Mouse (Mus musculus) right cerebral cortex, adult 18-20 months (tissue): ENCODE data around the gene Gpr68.
A peak's percentile ranks its signal among the peaks of the same experiment; 100 is the strongest.

Experiments used
- DNase-seq: peaks from one replicate; pipeline ENCODE4 v3.0.0; 2022; ENCODE audit warnings: mixed read lengths

Gpr68 gene

DNA sequence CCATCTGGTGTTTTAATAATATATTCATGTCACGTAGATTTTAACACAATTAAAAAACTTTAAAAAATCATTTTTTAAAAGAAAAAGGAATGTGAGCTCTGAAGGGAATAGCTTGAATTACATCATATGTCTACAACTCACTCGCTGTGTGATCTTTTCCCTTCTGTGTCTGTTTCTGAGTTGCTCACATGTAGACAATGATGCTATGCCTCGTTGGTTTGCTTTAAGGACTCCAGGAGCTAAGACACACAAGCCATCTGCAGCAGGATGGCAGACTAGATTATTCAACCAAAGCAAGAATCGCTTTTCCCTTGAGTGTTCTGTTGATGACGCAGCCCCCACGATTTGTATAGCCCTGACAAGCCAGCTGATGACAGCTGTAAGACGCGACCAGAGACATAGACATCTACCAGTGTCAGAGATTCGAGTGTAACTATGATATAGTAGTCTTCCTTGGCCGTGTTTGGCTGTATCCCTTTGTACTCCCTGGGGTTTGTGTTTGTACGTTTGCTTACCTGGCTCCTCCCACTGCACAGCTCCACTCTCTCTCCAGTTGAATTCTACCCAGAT, 42.4 kb downstream of the Gpr68 start:
- no peak for DNase-seq

DNA sequence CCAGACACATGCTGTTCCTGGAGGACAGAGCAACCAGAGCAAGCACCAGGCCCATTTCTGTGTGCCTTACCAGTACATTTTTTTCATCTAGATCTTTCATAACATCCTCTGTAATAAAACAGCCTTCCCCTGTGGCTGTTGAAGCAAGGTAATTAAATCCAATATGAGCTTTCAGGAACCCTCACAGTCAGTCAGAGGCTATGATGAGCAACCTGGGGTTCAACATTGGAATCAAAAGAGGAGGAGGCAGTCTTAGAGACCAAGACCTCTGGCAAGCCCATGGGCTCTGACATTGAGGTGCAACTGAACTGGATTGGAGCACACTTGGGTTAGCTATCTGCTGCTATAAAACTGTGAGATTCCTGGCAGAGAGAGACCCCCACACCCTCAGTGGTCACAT, 42.9 kb downstream of the Gpr68 start:
- no peak for DNase-seq

- no peak for DNase-seq
Measured at GRCm38 (mm10) chr12:100862856-100863446, 45.0 kb downstream of the Gpr68 start.

- DNase-seq, result no peak
Measured at GRCm38 (mm10) chr12:100862272-100862671, 45.7 kb downstream of the Gpr68 start.

DNA sequence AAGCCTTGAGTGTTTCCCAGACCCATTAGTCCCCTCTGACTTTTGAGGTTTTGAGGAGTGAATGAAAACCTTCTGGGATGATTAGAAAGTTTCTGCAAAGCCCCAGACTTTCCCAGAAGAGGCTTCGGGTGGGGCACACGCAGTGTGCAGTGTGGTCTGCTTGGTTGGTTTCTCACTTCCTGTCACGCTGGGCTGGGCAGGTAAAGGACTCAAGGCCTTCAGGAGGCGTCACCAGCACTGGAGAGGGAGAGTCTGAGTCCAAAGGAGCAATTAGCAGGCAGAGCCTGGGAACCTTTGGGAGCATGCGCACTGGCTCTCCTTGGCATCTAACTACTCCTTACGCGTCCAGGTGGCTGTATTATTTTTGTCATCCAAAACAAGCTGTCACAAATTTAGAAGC, 50.2 kb downstream of the Gpr68 start:
- DNase-seq, result no peak

DNA sequence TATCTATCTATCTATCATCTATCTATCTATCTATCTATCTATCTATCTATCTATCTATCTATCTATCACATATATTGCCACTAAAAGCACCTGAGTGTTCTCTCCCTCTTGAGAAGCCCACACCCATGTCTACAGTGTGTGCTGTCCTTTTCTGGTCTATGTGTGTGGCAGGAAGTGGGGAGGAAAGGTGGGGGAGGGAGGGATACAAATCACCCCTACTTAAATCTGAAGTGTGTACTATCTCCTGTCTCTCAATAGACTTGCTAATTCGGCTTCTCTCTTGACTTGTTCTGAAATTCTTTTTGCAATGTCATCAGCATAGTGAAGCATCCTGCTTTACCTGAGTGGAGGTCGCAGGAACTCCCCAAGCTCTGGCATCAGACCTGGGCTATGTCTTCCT, 51.7 kb downstream of the Gpr68 start:
- no peak for DNase-seq

DNA sequence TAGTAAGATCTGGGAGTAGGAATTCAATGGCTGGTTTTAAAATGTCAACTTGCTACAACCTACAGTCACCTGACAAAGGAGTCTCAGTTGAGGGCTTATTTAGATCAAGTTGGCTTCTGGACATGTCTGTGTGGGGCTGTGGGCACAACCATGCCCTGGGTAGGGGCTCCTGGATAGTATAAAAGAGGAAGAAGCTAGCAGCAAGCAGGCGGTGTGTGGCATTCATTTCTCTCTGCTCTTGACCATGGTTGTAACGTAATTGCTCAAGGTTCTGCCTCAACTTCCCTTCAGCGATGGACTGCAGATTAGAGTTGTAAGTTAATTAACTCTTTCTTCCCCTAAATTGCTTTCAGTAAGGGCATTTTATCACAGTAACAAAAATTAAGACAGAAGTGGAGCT, 55.6 kb downstream of the Gpr68 start:
- no peak for DNase-seq

DNA sequence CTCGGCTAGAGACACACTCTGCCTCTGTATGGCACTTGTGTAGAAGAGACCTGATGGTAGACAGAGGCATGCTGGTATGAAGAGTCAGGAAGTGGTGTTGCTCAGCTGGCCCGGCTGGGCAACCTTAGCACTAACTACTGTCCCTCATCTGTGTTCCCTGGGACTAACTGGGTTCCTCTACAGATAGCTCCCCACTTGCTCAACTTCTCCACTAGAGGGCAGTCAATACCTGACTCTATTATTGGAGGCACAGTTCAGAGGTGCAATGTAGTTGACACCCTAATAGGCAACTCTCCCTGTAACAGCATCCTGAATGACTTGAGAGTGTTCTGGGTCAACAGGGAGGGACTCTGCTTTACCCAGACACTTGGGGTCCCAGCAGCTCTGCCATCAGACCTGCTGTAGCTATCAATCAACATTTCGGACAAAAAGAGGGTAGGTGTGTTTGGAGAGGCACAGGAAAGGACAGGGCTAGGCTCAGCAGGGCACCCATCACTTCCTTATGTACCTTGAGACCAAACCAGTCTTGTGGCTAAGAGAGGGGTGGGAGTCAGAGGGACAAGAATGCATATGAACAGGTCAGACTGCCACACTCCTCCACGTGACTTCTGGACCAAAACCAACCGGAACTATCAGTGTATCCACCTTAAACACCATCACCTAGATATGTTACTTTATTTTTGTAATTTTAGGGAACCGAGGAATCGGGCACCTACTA, 58.4 kb downstream of the Gpr68 start:
- peak; percentile 53 for DNase-seq

GRCm38 (mm10) chr12:100847437-100848080, 60.4 kb downstream of the Gpr68 start:
- no peak for DNase-seq

DNA sequence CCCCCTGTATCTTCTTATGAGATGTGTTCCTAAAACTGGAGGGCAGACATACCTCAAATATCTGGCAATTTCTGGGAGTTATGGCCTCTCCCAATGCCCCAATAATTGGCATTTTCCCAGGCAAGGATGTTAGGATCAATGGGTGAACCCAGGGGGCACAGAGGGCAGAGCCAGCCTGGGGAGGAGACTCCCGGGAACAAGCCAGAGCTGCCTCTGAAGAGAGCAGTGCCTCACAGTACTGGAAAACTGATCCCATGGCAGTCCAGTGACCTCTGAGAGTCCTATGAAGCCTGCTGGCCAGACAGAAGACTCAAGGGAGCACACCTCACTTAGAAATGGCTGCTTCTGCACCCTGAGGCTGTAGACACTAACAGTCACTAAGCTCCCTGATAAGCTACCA, 61.4 kb downstream of the Gpr68 start:
- no peak for DNase-seq

DNA sequence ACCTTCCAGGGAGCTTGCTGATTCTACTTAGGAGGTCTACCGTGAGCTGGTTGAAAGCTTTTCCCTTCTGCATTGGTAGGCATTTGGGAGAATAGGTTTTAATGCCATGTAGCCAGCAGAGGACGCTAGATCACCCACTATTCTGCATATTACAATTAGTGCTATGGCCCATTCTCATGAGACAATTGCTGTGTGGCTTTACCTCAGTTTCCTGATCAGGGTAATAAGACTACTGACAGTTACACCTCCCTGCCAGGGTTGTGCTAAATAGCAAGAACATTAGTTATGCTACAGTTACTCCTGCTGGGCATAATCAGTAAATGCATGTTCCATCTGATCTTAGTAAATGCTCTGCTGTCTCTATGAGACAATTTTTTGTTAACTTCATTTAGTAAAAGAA, 62.2 kb downstream of the Gpr68 start:
- DNase-seq, result no peak

DNA sequence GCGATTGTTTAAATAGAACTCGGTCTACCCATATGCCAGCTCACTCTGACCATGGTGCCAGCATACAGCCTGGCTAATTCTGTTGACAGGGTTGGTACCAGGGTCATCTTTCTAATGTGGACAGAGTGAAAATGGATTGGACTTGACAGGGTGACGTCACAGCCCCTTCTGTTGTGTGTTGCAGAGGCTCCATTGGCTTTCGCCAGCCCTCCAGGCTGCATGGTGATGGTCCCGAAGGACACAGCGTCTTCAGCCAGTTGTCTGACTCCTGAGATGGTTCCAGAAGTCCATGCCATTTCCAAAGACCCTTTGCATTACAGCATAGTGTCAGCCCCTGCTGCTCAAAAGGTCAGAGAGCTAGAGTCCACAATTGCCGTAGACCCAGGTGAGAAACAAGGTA, 63.5 kb downstream of the Gpr68 start:
- DNase-seq, result no peak

DNA sequence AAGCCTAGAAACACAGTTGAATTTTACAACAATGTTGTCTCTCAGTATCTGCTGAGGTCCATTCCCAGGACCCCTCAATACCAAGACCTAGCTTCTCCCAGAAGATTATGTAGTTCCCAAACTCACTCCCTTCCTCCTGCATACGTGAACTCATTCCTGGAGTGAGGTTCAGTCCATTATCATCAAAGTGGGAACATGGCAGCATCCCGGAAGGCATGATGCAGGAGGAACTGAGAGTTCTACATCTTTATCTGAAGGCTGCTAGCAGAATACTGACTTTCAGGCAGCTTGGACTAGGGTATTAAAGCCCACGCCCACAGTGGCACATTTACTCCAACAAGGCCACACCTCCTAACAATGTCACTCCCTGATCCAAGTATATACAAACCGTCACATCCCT, 64.8 kb downstream of the Gpr68 start:
- DNase-seq, result no peak

DNA sequence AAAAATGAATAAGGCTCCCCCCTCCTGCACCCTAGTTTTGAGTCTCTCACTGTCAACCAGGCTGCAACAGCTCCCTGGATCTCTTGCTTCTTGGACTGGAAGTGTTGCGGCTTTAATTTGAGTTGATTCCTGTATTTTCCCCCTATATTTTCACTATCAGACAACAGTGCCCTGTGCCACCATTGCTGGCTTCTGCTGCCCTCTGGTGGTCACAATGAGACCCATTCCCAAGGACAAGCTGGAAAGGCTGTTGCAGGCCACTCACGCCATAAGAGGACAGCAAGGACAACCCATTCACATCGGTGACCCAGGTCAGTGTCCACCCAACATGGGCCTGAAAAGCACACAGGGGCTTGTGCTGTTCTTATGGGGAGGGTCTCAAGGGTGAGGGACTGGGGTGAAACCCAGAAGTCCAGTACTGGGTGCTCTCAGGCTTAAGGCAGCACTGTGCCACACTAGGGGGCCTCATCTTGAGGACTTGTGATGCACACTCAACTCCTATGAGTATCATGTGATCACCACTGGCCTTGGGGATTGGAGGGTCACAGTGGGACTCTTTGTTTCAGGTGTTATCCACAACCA, 66.7 kb downstream of the Gpr68 start:
- DNase-seq, result peak; percentile 81

- no peak for DNase-seq
Measured at GRCm38 (mm10) chr12:100839926-100840325, 68.1 kb downstream of the Gpr68 start.

- no peak for DNase-seq
Measured at GRCm38 (mm10) chr12:100839079-100839600, 68.9 kb downstream of the Gpr68 start.

- DNase-seq, result no peak
Measured at GRCm38 (mm10) chr12:100837208-100837607, 70.8 kb downstream of the Gpr68 start.

- no peak for DNase-seq
Measured at GRCm38 (mm10) chr12:100831629-100832325, 76.2 kb downstream of the Gpr68 start.

DNA sequence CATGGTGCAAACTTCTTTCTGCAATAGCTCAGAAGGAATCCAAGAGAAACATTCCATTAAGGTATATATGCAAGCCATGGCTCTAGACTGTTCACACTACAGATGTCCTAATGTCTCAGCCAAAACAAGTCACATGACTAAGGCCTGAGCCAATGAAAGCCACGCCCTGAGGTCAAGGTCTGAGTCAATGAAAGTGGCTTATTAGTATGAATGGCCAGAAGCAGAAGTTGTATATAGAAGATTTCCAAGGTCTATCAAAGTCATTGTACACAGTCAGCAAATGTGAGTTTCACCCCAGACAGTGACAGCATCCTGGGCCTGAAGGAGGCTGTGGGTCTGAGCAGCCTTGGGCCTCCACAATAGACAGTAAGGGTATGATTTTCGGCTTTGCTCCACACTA, 77.0 kb downstream of the Gpr68 start:
- DNase-seq, result no peak
